Mouse (Mus musculus) CH12.LX (cell line): ENCODE measurements around the gene Rwdd2a. TPM values are rescaled to one million over a fixed set of nuclear protein-coding genes. Genes with fewer than 3 reads are reported as not detected.

Source experiments
- DNase-seq: peaks from one replicate; pipeline ENCODE4 v3.0.0-alpha.2; 2013; ENCODE audit errors: extremely low read depth
- H3K27ac ChIP-seq: 2 replicates; pipeline ENCODE4 v1.5.1; 2012; ENCODE audit warnings: low read depth, mild to moderate bottlenecking, control low read depth, moderate library complexity; ENCODE audit not compliant: insufficient read depth
- H3K27me3 ChIP-seq: replicated peaks from 2 replicates; pipeline ENCODE3; 2012; ENCODE audit warnings: inconsistent platforms
- H3K36me3 ChIP-seq, 2 experiments: replicated peaks in 1 of 2; 2 replicates each; pipeline versions ENCODE3 to v1.6.1; 2012; ENCODE audit warnings: inconsistent platforms in 1 of 2, low read length in 1 of 2, mild to moderate bottlenecking in 1 of 2, mixed read lengths in 1 of 2, moderate library complexity in 1 of 2; ENCODE audit not compliant: control insufficient read depth in 1 of 2, insufficient read depth in 1 of 2
- H3K4me1 ChIP-seq, 2 experiments: 2 replicates each; pipeline ENCODE4 v1.6.1; 2012; ENCODE audit warnings: inconsistent platforms in 1 of 2, moderate library complexity in 1 of 2; ENCODE audit not compliant: insufficient read depth in 2 of 2, control insufficient read depth in 1 of 2
- H3K4me2 ChIP-seq: 2 replicates; pipeline ENCODE4 v1.6.1; 2012; ENCODE audit warnings: low read depth, mild to moderate bottlenecking, control low read depth; ENCODE audit not compliant: poor library complexity, insufficient read depth, severe bottlenecking
- H3K4me3 ChIP-seq, 3 experiments: fragments of 150-350 bp in 1 of 3; sonication (generic) in 1 of 3; replicated peaks in 1 of 3; 2 replicates each; pipeline versions ENCODE3 to v1.5.1; 2011 to 2012; ENCODE audit warnings: low read depth in 2 of 3, low read length in 2 of 3, mild to moderate bottlenecking in 2 of 3, moderate library complexity in 2 of 3, control low read depth in 1 of 3, improper control_type of control experiment in 1 of 3, inconsistent platforms in 1 of 3, mixed read lengths in 1 of 3; ENCODE audit not compliant: poor library complexity in 1 of 3
- H3K79me2 ChIP-seq: replicated peaks from 2 replicates; pipeline ENCODE4 v1.6.1; 2012; ENCODE audit warnings: mild to moderate bottlenecking, moderate library complexity; ENCODE audit not compliant: control insufficient read depth, poor library complexity, insufficient read depth, severe bottlenecking; ENCODE audit errors: extremely low read depth
- H3K9ac ChIP-seq: 2 replicates; pipeline ENCODE4 v1.6.1; 2012; ENCODE audit warnings: low read depth, mild to moderate bottlenecking, control low read depth, moderate library complexity; ENCODE audit not compliant: insufficient read depth
- H3K9me3 ChIP-seq: replicated peaks from 2 replicates; pipeline ENCODE3; 2012; ENCODE audit warnings: low read length, inconsistent platforms, mixed read lengths
- BHLHE40 ChIP-seq: IDR thresholded peaks from 2 replicates; pipeline ENCODE4 v1.6.1; 2011; ENCODE audit warnings: mild to moderate bottlenecking, low read depth, low read length, improper control_type of control experiment
- CHD1 ChIP-seq: IDR thresholded peaks from 2 replicates; pipeline ENCODE4 v1.6.1; 2012; ENCODE audit warnings: low read depth, low read length, improper control_type of control experiment, inconsistent platforms
- CHD2 ChIP-seq: IDR thresholded peaks from 2 replicates; pipeline ENCODE4 v1.6.1; 2011; ENCODE audit warnings: low read length, improper control_type of control experiment
- CTCF ChIP-seq, 2 experiments: IDR thresholded peaks in 1 of 2; conservative IDR thresholded peaks in 1 of 2; 2 replicates each; pipeline ENCODE4 v1.5.1; 2011 to 2012; ENCODE audit warnings: low read depth in 2 of 2, low read length in 2 of 2, improper control_type of control experiment in 1 of 2, inconsistent platforms in 1 of 2, mild to moderate bottlenecking in 1 of 2, moderate library complexity in 1 of 2
- E2F4 ChIP-seq: IDR thresholded peaks from 2 replicates; pipeline ENCODE4 v1.6.1; 2011; ENCODE audit warnings: low read depth, low read length, improper control_type of control experiment; ENCODE audit not compliant: insufficient replicate concordance
- HCFC1 ChIP-seq: IDR thresholded peaks from 2 replicates; pipeline ENCODE4 v1.6.1; 2012; ENCODE audit warnings: low read depth, mild to moderate bottlenecking, inconsistent platforms, low read length, improper control_type of control experiment
- IRF4 ChIP-seq: IDR thresholded peaks from 2 replicates; pipeline ENCODE4 v1.6.1; 2014; ENCODE audit warnings: low read depth, mild to moderate bottlenecking, inconsistent platforms, low read length, improper control_type of control experiment
- JUN ChIP-seq: IDR thresholded peaks from 2 replicates; pipeline ENCODE4 v1.6.1; 2011; ENCODE audit warnings: low read depth, mild to moderate bottlenecking, low read length, improper control_type of control experiment, moderate library complexity; ENCODE audit not compliant: insufficient read depth
- KAT2A ChIP-seq: IDR thresholded peaks from 2 replicates; pipeline ENCODE4 v1.6.1; 2012; ENCODE audit warnings: low read length, improper control_type of control experiment, inconsistent platforms; ENCODE audit not compliant: insufficient replicate concordance
- MAFK ChIP-seq: IDR thresholded peaks from 2 replicates; pipeline ENCODE4 v1.6.1; 2011; ENCODE audit warnings: low read length, improper control_type of control experiment; ENCODE audit not compliant: insufficient replicate concordance
- MEF2A ChIP-seq: IDR thresholded peaks from 2 replicates; pipeline ENCODE4 v1.6.1; 2014; ENCODE audit warnings: low read depth, mild to moderate bottlenecking, inconsistent platforms, low read length, improper control_type of control experiment, borderline replicate concordance
- NRF1 ChIP-seq: IDR thresholded peaks from 2 replicates; pipeline ENCODE4 v1.6.1; 2014; ENCODE audit warnings: low read depth, mild to moderate bottlenecking, inconsistent platforms, low read length, improper control_type of control experiment, moderate library complexity
- POLR2AphosphoS2 ChIP-seq: IDR thresholded peaks from 2 replicates; pipeline ENCODE4 v1.6.1; 2011; ENCODE audit warnings: low read depth, low read length, improper control_type of control experiment
- RCOR1 ChIP-seq: conservative IDR thresholded peaks from 2 replicates; pipeline ENCODE4 v1.6.1; 2012; ENCODE audit warnings: low read depth, mild to moderate bottlenecking, inconsistent platforms, low read length, improper control_type of control experiment
- SMC3 ChIP-seq: IDR thresholded peaks from 2 replicates; pipeline ENCODE4 v1.6.1; 2011; ENCODE audit warnings: low read depth, low read length, improper control_type of control experiment
- TBP ChIP-seq: conservative IDR thresholded peaks from 2 replicates; pipeline ENCODE4 v1.6.1; 2011; ENCODE audit warnings: low read depth, low read length, improper control_type of control experiment
- TCF12 ChIP-seq: IDR thresholded peaks from 2 replicates; pipeline ENCODE4 v1.6.1; 2014; ENCODE audit warnings: low read depth, mild to moderate bottlenecking, inconsistent platforms, low read length, improper control_type of control experiment
- UBTF ChIP-seq: IDR thresholded peaks from 2 replicates; pipeline ENCODE4 v1.6.1; 2012; ENCODE audit warnings: low read depth, mild to moderate bottlenecking, inconsistent platforms, low read length, improper control_type of control experiment, moderate library complexity
- USF1 ChIP-seq: IDR thresholded peaks from 2 replicates; pipeline ENCODE4 v1.6.1; 2014; ENCODE audit warnings: low read depth, mild to moderate bottlenecking, inconsistent platforms, low read length, improper control_type of control experiment
- ZC3H11A ChIP-seq: IDR thresholded peaks from 2 replicates; pipeline ENCODE4 v1.6.1; 2012; ENCODE audit warnings: low read depth, mild to moderate bottlenecking, inconsistent platforms, low read length, improper control_type of control experiment
- ZKSCAN1 ChIP-seq: IDR thresholded peaks from 2 replicates; pipeline ENCODE4 v1.6.1; 2012; ENCODE audit warnings: low read depth, inconsistent platforms, low read length, improper control_type of control experiment, borderline replicate concordance
- ZNF384 ChIP-seq: IDR thresholded peaks from 2 replicates; pipeline ENCODE4 v1.6.1; 2012; ENCODE audit warnings: low read depth, low read length, improper control_type of control experiment, inconsistent platforms
- dilution Hi-C: fragments of 300-500 bp; cut with MboI; formaldehyde crosslinking; loops from 2 replicates; pipeline ENCODE4 v1.14.3; 2020; ENCODE audit warnings: low sequenced_read_pairs; ENCODE audit not compliant: extremely low pct_unique_long_range_greater_than_20kb, extremely low pct_ligation_motif_present
- in situ Hi-C: fragments of 300-500 bp; cut with MboI; formaldehyde crosslinking; loops from 3 replicates; pipeline ENCODE4 v1.14.3; 2019; ENCODE audit warnings: low sequenced_read_pairs, low pct_ligation_motif_present, low pct_unique_long_range_greater_than_20kb, mixed read lengths
- polyA plus RNA-seq: library from polyadenylated mRNA; unstranded; fragments of >175 nt; gene quantifications from 2 replicates; pipeline ENCODE4 v1.2.1, GENCODE M21; 2012; ENCODE audit warnings: low read depth; ENCODE audit not compliant: insufficient read length
- total RNA-seq, 2 experiments: library from RNA; depleted of rRNA; stranded (reverse); fragments of 300-350 nt in 1 of 2; fragments of >200 nt in 1 of 2; gene quantifications; 2 replicates each; pipeline ENCODE4 v1.2.3; 2012 to 2014

Gene Rwdd2a
- total and polyA plus RNA-seq, 3 experiments = 1.7 to 2.9 (median 2.1) TPM

DNA sequence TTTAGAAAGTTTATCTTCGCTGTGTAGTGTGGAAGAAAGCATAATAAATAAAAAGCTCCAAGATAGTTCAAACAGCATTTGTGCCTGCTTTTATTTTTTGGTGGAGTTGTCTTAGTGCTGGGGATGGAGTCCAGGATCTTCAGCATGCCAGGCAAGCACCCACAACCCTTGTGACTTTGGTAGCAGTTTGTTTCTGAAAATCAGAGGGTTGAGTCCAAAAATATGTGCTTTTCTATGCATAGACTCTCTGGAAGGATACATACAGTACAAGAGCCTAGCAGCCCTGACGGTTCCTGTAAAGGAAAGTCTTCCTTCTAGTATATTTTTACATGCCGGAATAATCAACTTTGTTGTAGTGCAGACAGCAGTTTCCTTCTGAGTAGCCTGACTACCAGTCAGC lies 21.1 kb upstream of the Rwdd2a start:
- H3K4me2 ChIP-seq = no peak overlapping the region
- H3K9me3 ChIP-seq = no peaks in the 10 kb centered on the region
- peaks cover 62 to 86% of the 10 kb centered on the region in 2 experiments for H3K36me3 ChIP-seq
- DNase-seq = no peak
- no peaks in the 10 kb centered on the region for H3K4me1 ChIP-seq
- TF ChIP-seq ZC3H11A = no peak
- no peak for TF ChIP-seq USF1
- TF ChIP-seq CHD2 = no peak
- TF ChIP-seq SMC3 = no peak
- no peak for TF ChIP-seq IRF4
- TF ChIP-seq MAFK = no peak
- no peak for TF ChIP-seq CTCF (conservative IDR thresholded peaks at IDR 0.05 in 1 of 2, IDR thresholded peaks at IDR 0.05 in 1 of 2; ENCODE audit: low read depth in 2 of 2, low read length in 2 of 2)
- no peak for TF ChIP-seq ZKSCAN1
- TF ChIP-seq CHD1 = no peak
- no peak for TF ChIP-seq TCF12
- no peak for TF ChIP-seq KAT2A
- no peaks in the 10 kb centered on the region for H3K79me2 ChIP-seq
- H3K27ac ChIP-seq = no peak overlapping the region
- H3K4me3 ChIP-seq = no peak overlapping the region
- in situ Hi-C loops (loop anchor here (25.0 kb wide), 1 partner anchor 813 kb away; the partner anchor contains the start of gene Ibtk), dilution Hi-C loops (no loop called here)
- no peak overlapping the region for H3K9ac ChIP-seq
- no peaks in the 10 kb centered on the region for H3K27me3 ChIP-seq

- dilution Hi-C loops = no loop called here
- Histone ChIP-seq H3K4me1 (no peaks in the 10 kb centered on the region), H3K36me3 (peaks cover 66 to 90% of the 10 kb centered on the region in 2 experiments), H3K9ac (no peak overlapping the region), H3K79me2 (no peaks in the 10 kb centered on the region), H3K4me2 (no peak overlapping the region), H3K27me3 (no peaks in the 10 kb centered on the region), H3K9me3 (no peaks in the 10 kb centered on the region), H3K4me3 (no peak overlapping the region), H3K27ac (no peak overlapping the region)
- no peak for DNase-seq
- TF ChIP-seq POLR2AphosphoS2 (0 out of 2 replicates have a peak, but pooled peaks have one; percentile 24), MEF2A (no peak), ZKSCAN1 (no peak)
- TF ChIP-seq, all 38 proteins: peak for 1
- in situ Hi-C loops = loop anchor here (25.0 kb wide), 1 partner anchor 817 kb away; the partner anchor contains the start of gene Ibtk
Observed at GRCm38 (mm10) chr9:86553886-86554285, 17.9 kb upstream of the Rwdd2a start.

- Histone ChIP-seq H3K4me3 (no peak overlapping the region), H3K4me1 (no peaks in the 10 kb centered on the region), H3K9me3 (no peaks in the 10 kb centered on the region), H3K4me2 (no peak overlapping the region), H3K27ac (no peak overlapping the region), H3K79me2 (no peaks in the 10 kb centered on the region), H3K27me3 (no peaks in the 10 kb centered on the region), H3K9ac (no peak overlapping the region), H3K36me3 (peaks cover 62 to 91% of the 10 kb centered on the region in 2 experiments)
- DNase-seq = no peak
- in situ Hi-C loops = loop anchor here (25.0 kb wide), 1 partner anchor 817 kb away; the partner anchor contains the start of gene Ibtk
- TF ChIP-seq JUN = no peak
- no peak for TF ChIP-seq RCOR1
- TF ChIP-seq CHD1 = no peak
- no peak for TF ChIP-seq NRF1
- no peak for TF ChIP-seq ZC3H11A
- no peak for TF ChIP-seq UBTF
- no peak for TF ChIP-seq BHLHE40
- no peak for TF ChIP-seq E2F4
- TF ChIP-seq TBP = no peak
- no peak for TF ChIP-seq ZNF384
- no peak for TF ChIP-seq HCFC1
- dilution Hi-C loops = no loop called here
Observed at GRCm38 (mm10) chr9:86554641-86555040, 17.1 kb upstream of the Rwdd2a start.
